Mouse (Mus musculus) heart, adult 11 months (tissue): ENCODE data around the gene Rnf144a.

Experiments
- DNase-seq: peaks from one replicate; pipeline ENCODE4 v3.0.0; 2022

The Rnf144a gene

DNA sequence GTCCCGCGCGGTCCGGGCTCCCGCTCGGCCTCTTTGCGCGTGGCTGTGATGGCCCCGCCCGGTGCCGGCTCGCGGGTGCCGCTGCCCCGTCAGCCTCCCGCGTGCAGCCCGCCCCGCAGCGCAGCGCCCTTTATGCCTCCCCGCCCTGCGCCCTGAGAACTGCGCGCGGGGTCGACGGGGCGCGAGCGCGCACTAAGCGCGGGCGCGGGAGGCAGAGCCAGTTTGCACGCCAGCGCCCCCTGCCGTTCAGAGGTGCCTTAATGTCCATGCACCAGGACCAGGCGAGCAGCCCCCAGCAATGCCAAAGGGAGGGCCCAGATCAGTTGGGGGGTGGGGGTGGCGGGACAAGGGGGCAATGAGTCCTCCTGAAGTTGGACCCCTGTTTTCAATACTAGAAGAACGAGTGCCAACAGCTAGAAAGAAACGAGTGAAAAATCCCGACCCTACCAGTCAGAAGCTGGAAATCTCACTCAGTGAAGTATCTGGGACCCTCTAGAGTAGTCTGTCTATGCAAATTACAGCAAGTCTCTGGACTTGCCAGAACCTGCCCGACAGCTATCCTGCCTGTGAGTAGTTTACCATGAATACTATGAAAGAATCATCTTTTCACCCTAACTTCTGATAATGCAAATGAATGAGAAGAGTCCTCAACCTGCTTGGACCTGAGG, at the start of gene Rnf144a:
TSS of gene Rnf144a (minus strand) at position 151 of the 668 bp plus-strand sequence.
- peak; percentile 98 for DNase-seq

GRCm38 (mm10) chr12:26460091-26460490, 45.0 kb upstream of the Rnf144a start:
- DNase-seq: peak; percentile 94

DNA sequence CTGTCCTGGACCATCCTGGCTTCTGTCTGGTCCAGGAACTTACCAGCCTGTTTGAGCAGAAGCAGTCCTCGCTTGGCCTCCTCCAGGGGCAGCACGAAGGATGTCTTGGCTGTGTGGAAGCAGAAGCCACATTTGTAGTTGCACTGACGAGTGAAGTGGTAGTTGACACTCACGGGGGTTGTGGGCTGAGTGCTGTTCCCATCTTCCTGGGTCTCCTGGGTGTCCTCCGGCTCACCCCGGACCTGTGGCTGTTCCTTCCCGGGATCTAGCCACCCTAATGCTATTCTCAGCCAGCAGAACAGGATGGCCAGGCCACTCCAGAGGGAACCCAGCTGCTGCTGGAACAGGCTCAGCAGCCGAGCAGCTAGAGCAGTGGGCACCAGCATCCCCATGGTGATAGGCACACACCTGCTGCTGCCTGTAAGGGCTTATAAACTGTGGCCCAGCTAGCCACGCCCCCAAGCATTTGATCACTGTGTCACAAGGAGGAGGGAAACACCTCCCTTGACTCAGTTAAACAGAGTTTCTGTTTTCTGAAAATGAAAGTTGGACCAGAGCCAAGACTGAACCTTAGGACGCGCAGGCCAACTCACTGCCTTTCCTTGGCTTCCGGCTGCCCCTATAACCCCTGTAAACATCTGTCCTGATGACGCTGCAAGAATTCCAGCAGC, 41.1 kb upstream of the Rnf144a start, which contains the start of gene Rsad2:
TSS of gene Rsad2 (minus strand) at position 425 of the 671 bp plus-strand sequence.
- DNase-seq: peak; percentile 98

DNA sequence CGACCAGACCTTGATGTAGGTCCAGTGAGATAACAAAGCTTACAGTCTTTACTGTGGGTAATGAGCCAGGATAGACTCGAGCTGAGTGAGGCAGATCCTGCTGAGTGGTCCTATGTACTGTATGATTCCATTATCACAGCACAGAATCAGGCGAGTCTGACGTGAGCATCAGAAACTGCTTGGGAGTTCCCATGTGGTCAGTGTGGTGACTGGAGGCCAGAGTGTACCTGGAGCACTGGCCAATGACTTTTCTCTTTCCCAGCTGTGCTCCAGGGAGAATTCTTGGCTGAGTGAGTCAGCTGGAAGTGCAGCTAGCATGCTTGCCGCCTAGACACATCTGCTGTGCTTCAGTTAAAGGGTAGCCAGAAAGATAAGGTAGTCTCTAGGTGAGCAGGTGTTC, 39.6 kb upstream of the Rnf144a start:
- peak; percentile 94 for DNase-seq

- DNase-seq: no peak
Measured at GRCm38 (mm10) chr12:26452951-26453350, 37.9 kb upstream of the Rnf144a start.

- DNase-seq: no peak
Measured at GRCm38 (mm10) chr12:26451150-26451549, 36.1 kb upstream of the Rnf144a start.

DNA sequence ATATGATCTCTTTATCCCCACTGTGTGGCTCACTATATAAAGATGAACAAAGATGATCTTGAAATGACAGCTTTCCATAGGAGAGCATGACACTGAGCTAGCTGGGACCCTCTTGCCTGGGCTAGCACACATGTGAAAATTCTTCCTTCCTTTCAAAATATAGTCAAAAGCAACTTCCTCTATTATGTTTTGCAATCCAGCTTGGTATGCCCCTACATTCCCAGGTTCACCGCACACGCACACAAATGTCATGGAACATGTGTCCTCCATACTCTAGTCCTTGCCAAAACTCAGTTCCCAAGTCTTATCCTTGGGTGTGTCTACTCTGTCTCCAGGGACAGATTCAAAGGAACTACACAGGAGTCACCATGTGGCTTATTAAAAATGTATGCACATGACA, 34.4 kb upstream of the Rnf144a start:
- no peak for DNase-seq

DNA sequence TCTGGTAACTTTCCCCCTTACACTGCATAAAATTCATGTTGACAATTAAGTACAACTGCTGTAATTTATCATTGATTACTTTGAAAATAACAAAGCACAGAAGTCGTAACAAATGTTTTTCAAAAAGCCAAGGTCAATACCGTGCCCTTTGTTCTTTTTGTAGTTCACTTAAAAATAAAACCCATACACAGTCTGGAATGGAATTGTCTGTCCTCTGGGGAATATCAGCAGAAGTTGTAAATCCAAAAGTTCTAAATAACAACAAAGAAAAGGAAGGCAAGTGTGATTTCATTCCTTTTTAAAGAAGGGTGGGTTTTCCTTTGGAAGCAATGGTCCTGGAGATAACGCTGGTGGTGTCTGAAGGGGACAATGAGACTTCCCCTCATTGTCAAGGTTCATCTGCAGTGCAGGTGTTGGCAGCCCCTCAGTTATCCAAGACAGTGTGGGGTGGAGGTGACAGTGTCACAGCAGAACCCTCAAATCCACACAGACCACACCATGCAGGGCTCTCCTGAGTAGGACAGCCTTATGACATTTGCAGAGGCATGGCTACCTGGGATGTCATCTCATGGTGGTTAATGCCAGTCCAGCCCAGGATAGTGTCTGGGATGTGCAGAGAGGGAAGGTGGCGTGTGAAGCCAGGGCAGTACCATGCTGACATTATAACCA, 31.5 kb upstream of the Rnf144a start:
- peak; percentile 92 for DNase-seq

- peak; percentile 85 for DNase-seq
Measured at GRCm38 (mm10) chr12:26444511-26444910, 29.5 kb upstream of the Rnf144a start.

DNA sequence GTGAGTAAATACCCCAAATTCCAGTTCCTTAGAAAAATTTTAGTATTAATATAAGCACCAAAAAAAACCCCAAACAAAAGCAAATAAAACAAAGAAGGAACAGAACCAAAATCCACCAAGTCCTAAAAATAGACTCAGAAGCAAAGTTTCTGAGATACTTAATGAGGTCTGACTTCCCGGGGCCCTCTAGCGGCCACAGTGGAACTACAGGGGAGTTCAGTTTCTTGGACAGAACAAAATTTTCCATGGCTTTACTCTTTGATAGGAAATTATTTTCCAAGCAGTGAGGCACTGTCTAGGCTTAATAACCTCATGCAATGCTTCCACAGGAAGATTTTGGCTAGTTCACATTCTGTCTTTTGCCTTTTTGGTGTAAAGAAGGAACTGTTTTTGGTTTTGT, 29.0 kb upstream of the Rnf144a start:
- DNase-seq: peak; percentile 93

DNA sequence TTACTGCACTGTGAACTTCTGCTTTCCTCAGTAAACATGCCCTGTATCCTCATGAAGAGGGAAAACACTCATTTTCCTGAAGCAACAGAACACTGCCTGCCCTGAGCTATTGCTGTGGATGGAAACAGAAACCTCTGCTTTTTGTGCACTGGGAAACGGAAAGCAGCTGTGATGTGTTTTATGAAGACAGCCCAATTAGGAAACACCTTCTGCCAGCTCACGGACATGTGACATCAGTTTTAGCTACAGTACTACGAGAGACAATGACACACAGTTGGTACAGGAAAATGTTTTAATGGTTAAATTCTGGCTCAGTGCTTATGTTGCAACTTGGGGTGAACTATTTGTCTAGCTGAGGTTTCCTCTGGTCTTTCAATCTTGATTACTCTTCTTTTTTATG, 24.3 kb upstream of the Rnf144a start:
- DNase-seq: peak; percentile 94

DNA sequence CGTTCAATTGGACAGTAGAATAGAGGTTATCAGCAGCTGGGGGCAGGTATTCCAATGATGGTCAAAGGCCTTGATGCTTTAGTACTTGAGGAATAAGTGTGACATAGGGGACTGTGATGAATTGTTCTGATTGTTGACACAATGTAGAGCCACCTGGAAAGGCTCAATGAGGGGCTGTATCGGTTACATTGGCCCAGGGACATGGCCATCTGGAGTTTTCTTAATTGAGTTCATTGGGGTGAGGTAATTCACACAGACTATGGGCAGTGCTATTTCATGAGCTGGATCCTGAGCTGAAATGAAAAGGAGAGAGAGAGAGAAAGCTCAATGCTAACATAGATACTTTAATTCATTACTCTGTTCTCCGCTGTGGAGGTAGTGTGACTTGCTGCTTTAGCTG, 22.9 kb upstream of the Rnf144a start:
- DNase-seq: peak; percentile 74

- peak; percentile 96 for DNase-seq
Measured at GRCm38 (mm10) chr12:26436334-26436733, 21.3 kb upstream of the Rnf144a start.

GRCm38 (mm10) chr12:26428771-26429170, 13.7 kb upstream of the Rnf144a start:
- DNase-seq: peak; percentile 90

- no peak for DNase-seq
Measured at GRCm38 (mm10) chr12:26424841-26425240, 9.8 kb upstream of the Rnf144a start.

- no peak for DNase-seq
Measured at GRCm38 (mm10) chr12:26418322-26418721, 3.3 kb upstream of the Rnf144a start.

DNA sequence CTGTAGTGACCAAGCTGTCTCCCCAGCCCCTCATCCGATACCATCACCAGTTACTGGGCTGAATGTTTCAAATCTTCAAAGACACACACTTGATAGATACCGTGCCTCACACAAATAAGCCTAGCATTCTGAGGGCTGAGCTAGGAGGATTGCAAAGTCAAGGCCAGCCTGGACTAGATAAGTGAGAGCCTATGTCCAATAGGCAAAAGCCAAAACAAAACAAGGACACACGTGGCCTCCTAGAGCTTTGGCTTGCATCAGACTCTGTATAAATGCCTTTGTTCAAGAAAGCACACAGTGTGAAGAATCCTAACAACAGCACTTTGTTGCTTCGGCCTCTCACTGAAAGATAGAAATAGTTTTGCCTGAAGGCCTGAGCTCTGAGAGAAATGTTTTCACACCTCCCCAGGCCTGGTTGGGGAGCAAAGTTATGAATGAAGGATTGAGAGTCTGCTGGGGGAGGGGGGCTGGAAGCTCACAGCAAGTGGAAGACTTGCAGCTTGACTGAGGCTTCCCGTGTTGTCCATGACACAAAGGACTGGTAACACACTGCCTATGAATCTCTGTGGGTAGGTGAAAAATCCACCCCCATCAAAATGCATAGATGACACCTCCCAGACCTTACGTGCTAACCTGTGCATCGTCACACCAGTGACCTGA, 1.7 kb upstream of the Rnf144a start:
- DNase-seq: no peak

GRCm38 (mm10) chr12:26414451-26415103, 477 bp downstream of the Rnf144a start:
- DNase-seq: peak; percentile 95

GRCm38 (mm10) chr12:26413961-26414411, 1.1 kb downstream of the Rnf144a start:
- peak; percentile 95 for DNase-seq

- DNase-seq: peak; percentile 93
Measured at GRCm38 (mm10) chr12:26412802-26413201, 2.3 kb downstream of the Rnf144a start.

DNA sequence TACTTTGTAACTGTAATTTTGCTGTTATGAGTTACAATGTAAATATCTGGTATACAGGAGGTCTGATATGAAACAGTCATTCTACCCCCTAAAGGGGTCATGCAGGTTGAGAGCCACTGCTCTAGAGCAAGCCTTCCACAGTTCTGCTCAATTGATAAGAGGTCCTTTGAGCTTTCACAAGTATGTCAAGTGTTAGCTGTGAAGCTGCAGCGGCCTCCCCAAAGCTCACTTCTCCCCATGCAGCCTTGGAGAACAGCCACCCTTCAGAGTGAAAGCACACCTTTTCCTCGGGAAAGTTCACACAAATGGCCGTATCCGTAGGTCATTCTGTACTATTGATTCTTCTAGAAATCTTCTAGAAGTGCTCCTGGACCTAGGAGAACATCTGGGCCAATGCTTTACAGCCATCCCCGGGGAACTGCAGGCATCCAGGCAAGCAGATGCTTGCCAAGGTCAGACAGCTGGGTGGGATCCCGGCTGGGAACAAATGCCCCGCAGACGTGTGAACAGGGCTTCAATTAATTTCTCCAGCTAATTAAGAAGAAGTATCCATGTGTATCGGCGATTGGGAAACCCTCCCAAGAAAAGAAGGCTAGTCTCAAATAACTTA, 3.1 kb downstream of the Rnf144a start:
- DNase-seq: peak; percentile 93

- DNase-seq: no peak
Measured at GRCm38 (mm10) chr12:26410443-26410842, 4.6 kb downstream of the Rnf144a start.
